Mouse (Mus musculus) intestine, embryonic 14.5 days (tissue): Measurements from ENCODE around the gene Ntng1. TPM values are rescaled to one million over a fixed set of nuclear protein-coding genes. Genes with fewer than 3 reads are reported as not detected.

ENCODE experiments used
- ATAC-seq: fragments of 200-750 bp; cut with Nextera tagmentation; replicated peaks from 2 replicates; pipeline ENCODE4 v1.8.0; 2017; ENCODE audit warnings: low read depth, moderate number of reproducible peaks, moderate TSS enrichment, moderate library complexity; ENCODE audit not compliant: low FRiP score, low TSS enrichment
- DNase-seq: peaks from one replicate; pipeline ENCODE4 v3.0.0-alpha.2; 2018; ENCODE audit warnings: low spot score
- H3K27ac ChIP-seq: fragments of 300-500 bp; sonication (generic); 2 replicates; pipeline ENCODE4 v1.5.1; 2014; ENCODE audit warnings: low read depth, mild to moderate bottlenecking, control low read depth
- H3K27me3 ChIP-seq: fragments of 300-500 bp; sonication (generic); replicated peaks from 2 replicates; pipeline ENCODE4 v1.6.1; 2014; ENCODE audit warnings: low read length, control low read depth; ENCODE audit not compliant: control insufficient read depth, insufficient read depth
- H3K36me3 ChIP-seq: fragments of 300-500 bp; sonication (generic); 2 replicates; pipeline ENCODE4 v1.6.1; 2014; ENCODE audit warnings: low read length, control low read depth; ENCODE audit not compliant: control insufficient read depth, insufficient read depth
- H3K4me1 ChIP-seq: fragments of 300-500 bp; sonication (generic); replicated peaks from 2 replicates; pipeline ENCODE4 v1.6.1; 2014; ENCODE audit warnings: low read length, control low read depth, mixed read lengths; ENCODE audit not compliant: control insufficient read depth, insufficient read depth
- H3K4me2 ChIP-seq: fragments of 300-500 bp; sonication (generic); 2 replicates; pipeline ENCODE4 v1.6.1; 2014; ENCODE audit warnings: low read length
- H3K4me3 ChIP-seq: fragments of 300-500 bp; sonication (generic); 2 replicates; pipeline ENCODE4 v1.5.1; 2014; ENCODE audit warnings: low read depth, low read length, control low read depth, mixed read lengths
- H3K9ac ChIP-seq: fragments of 300-500 bp; sonication (generic); 2 replicates; pipeline ENCODE4 v1.6.1; 2014; ENCODE audit warnings: mild to moderate bottlenecking, low read length
- H3K9me3 ChIP-seq: fragments of 300-500 bp; sonication (generic); 2 replicates; pipeline ENCODE4 v1.6.1; 2016; ENCODE audit warnings: low read length, control low read depth; ENCODE audit not compliant: control insufficient read depth
- WGBS: fragments of 180-500 bp; shearing (Covaris S2); extraction: QIAGEN DNeasy Blood & Tissue Kit; methylation state at CpG from one replicate; pipeline ENCODE4 v1.1.7; 2014; 5-methylcytosine and 5-hydroxymethylcytosine counted together
- polyA plus RNA-seq: library from polyadenylated mRNA; unstranded; fragments of >200 nt; fragmentation: Nextera tagmentation; extraction: Ambion mirVana; gene quantifications from 2 replicates; pipeline ENCODE4 v1.2.1, GENCODE M21; 2014

Ntng1 gene
- polyA plus RNA-seq, 1 experiment from 2014 or later: 3.0 TPM

DNA sequence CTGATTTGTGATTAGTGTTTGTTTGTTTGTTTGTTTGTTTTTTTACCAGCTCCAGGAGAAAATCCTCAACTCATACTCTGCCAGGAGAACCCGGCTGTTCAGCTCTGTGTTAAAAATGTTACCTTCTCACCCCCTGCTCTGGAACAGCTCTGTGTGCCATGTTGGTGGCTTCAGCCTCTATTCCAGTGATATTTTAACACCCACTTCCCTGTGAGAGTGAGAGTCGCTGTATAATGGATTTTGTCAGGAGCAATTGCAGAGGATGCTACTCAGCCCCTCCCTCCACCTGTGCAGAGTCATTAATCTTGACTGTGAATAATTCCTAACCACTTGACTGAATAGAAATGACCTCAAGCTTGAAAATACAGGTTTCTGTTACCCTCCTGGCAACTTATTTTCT lies 339.7 kb downstream of the Ntng1 start:
- Histone ChIP-seq H3K27me3 (no peaks in the 10 kb centered on the region), H3K9me3 (no peaks in the 10 kb centered on the region), H3K4me2 (no peak overlapping the region), H3K4me3 (no peak overlapping the region), H3K9ac (no peak overlapping the region), H3K4me1 (no peaks in the 10 kb centered on the region), H3K27ac (no peak overlapping the region), H3K36me3 (no peaks in the 10 kb centered on the region)
- ATAC-seq (no peak), DNase-seq (no peak)
- WGBS: 65% methylated on average over 2 of the region's 2 CpGs

- DNase-seq (no peak), ATAC-seq (no peak)
- H3K4me2 ChIP-seq: no peak overlapping the region
- no peaks in the 10 kb centered on the region for H3K27me3 ChIP-seq
- H3K27ac ChIP-seq: no peak overlapping the region
- no peaks in the 10 kb centered on the region for H3K36me3 ChIP-seq
- 60% methylated on average over 3 of the region's 3 CpGs for WGBS
- H3K4me1 ChIP-seq: no peaks in the 10 kb centered on the region
- H3K4me3 ChIP-seq: no peak overlapping the region
- no peaks in the 10 kb centered on the region for H3K9me3 ChIP-seq
- no peak overlapping the region for H3K9ac ChIP-seq
Measured at GRCm38 (mm10) chr3:109803616-109804015, 340.2 kb downstream of the Ntng1 start.

DNA sequence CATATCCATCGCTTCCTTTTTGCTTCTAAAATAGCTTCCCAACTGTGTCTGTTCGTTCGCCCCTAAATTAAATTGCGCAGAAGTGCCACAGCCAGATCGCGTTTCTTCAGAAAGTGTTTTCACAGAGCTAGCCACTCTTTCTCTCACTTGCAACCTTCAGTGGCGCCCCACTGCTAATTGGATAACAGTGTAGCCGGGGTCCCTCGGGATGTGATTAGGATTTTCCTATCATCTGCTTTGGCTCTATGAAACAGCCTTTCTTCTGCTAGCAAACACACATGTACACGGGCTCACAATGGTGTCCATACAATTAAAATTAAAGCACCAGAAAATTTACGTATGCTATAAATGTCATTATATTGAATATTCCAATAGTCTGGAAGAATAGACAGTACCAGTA lies 346.5 kb downstream of the Ntng1 start:
- no peaks in the 10 kb centered on the region for H3K4me1 ChIP-seq
- no peak overlapping the region for H3K4me2 ChIP-seq
- H3K9ac ChIP-seq: no peak overlapping the region
- no peak overlapping the region for H3K4me3 ChIP-seq
- H3K27me3 ChIP-seq: no peaks in the 10 kb centered on the region
- ATAC-seq: no peak
- H3K9me3 ChIP-seq: no peaks in the 10 kb centered on the region
- H3K36me3 ChIP-seq: no peaks in the 10 kb centered on the region
- no peak for DNase-seq
- 86% methylated on average over 11 of the region's 11 CpGs for WGBS
- H3K27ac ChIP-seq: no peak overlapping the region

GRCm38 (mm10) chr3:109783231-109783630 lies 360.6 kb downstream of the Ntng1 start:
- Histone ChIP-seq H3K4me2 (no peak overlapping the region), H3K27me3 (no peaks in the 10 kb centered on the region), H3K36me3 (no peaks in the 10 kb centered on the region), H3K4me1 (no peaks in the 10 kb centered on the region), H3K9me3 (no peaks in the 10 kb centered on the region), H3K27ac (no peak overlapping the region), H3K9ac (no peak overlapping the region), H3K4me3 (no peak overlapping the region)
- WGBS: 30% methylated on average over 5 of the region's 5 CpGs
- ATAC-seq: no peak
- DNase-seq: no peak

DNA sequence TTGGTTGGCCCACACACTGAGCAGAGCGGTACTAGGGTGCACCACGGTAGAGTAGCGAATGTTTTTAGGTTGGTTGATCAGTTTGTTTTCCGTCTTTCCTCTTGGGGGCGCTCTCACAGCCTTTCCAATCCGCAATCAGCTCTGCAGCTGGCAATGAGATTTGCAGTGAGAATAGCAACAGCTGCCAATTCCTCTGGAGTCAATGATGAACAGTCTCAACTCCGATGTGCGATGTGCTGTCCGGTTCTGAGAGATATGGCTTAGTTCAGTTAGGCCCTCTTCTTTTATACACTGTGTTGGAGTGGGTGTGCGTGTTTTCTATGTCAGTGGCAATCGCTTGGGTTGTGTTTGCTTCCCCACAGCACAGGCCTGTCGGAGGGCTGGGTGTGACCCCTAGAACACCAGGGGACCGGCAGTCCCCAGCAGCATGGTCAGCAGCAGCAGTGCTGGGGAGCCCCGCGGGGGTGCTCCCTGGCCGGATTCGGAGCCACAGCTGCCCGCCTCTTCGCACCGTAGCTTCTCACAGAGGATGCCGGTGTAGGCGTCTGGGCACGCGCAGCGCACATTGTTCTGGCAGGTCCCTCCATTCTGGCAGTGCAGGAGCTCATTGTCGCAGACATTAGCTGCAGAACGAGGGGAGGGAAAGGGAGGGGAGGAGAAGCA lies 361.4 kb downstream of the Ntng1 start:
- H3K9me3 ChIP-seq: no peaks in the 10 kb centered on the region
- no peaks in the 10 kb centered on the region for H3K4me1 ChIP-seq
- DNase-seq (peak; percentile 76), ATAC-seq (peak; percentile 75)
- peak overlapping the region; percentile 28 for H3K4me3 ChIP-seq
- no peaks in the 10 kb centered on the region for H3K36me3 ChIP-seq
- WGBS: 4% methylated on average over 27 of the region's 27 CpGs
- no peak overlapping the region for H3K9ac ChIP-seq
- peak overlapping the region; percentile 57 for H3K4me2 ChIP-seq
- no peaks in the 10 kb centered on the region for H3K27me3 ChIP-seq
- H3K27ac ChIP-seq: no peak overlapping the region

DNA sequence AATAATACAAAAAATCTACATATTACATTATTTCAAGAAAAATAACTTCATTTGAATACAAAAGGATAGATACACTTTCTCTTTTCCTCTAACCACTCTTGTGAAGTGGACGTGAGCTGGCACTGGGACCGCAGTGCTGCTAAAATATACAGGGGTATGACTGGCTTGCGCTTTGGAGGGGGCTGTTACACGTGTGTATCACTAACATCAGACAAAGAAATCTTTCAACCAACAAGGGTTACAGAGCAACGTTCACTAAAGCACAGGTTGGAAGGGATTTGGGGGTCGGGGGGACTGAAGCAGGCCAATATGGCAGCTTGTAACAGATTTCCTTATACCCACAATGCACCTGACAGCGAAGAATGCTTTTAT lies 361.9 kb downstream of the Ntng1 start:
- Histone ChIP-seq H3K4me3 (no peak overlapping the region), H3K9ac (no peak overlapping the region), H3K27me3 (no peaks in the 10 kb centered on the region), H3K9me3 (no peaks in the 10 kb centered on the region), H3K4me2 (peak overlapping the region; percentile 57), H3K4me1 (no peaks in the 10 kb centered on the region), H3K36me3 (no peaks in the 10 kb centered on the region), H3K27ac (no peak overlapping the region)
- DNase-seq (no peak), ATAC-seq (no peak)
- WGBS: 69% methylated on average over 7 of the region's 7 CpGs

GRCm38 (mm10) chr3:109775200-109775599 lies 368.6 kb downstream of the Ntng1 start:
- no peak overlapping the region for H3K4me3 ChIP-seq
- no peaks in the 10 kb centered on the region for H3K9me3 ChIP-seq
- H3K27me3 ChIP-seq: no peaks in the 10 kb centered on the region
- DNase-seq (no peak), ATAC-seq (no peak)
- no peak overlapping the region for H3K27ac ChIP-seq
- no peak overlapping the region for H3K4me2 ChIP-seq
- 68% methylated on average over 2 of the region's 2 CpGs for WGBS
- no peak overlapping the region for H3K9ac ChIP-seq
- H3K4me1 ChIP-seq: no peaks in the 10 kb centered on the region
- H3K36me3 ChIP-seq: no peaks in the 10 kb centered on the region

DNA sequence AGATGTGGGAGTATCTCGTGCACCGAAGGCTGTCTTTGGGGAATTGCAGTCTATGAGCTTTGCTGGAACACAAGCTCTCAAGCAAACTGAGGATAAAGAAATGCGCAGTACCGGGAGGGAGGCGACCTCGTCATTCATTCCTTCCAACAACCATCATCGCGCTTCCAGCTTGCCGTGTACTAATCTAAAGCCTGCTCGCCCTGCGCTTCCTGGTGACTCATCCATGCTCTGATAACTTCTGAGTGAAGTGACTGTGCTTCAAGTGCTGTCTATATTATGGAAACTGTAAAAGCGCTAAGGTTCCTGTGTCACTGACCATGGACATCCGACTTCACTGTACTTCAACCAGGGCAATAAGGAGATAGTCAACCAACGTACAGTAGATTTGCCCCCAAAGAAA lies 371.7 kb downstream of the Ntng1 start:
- 91% methylated on average over 14 of the region's 14 CpGs for WGBS
- DNase-seq: no peak

DNA sequence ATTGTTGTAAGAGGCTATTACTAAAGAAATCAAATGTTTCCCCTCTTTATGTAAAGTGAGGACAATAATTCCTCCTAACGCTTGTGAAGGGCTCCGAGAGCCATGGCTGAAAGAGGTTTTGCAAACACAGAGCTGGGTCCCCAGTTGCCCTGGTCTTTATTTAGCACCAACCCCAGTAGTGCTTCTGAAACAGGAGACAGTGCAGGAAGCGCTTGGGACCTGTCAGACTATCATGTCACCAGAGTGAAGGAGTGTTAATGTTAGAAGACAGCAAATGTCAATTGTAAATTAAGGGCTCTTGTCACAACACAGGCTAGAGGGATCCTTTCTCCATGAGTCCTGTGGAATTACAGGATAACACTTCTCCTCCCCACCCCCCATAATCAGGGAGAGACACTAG lies 376.9 kb downstream of the Ntng1 start:
- H3K36me3 ChIP-seq: no peaks in the 10 kb centered on the region
- DNase-seq: no peak
- ATAC-seq: no peak
- no peak overlapping the region for H3K27ac ChIP-seq
- no peaks in the 10 kb centered on the region for H3K27me3 ChIP-seq
- H3K9ac ChIP-seq: no peak overlapping the region
- 81% methylated on average over 3 of the region's 3 CpGs for WGBS
- no peaks in the 10 kb centered on the region for H3K4me1 ChIP-seq
- no peak overlapping the region for H3K4me3 ChIP-seq
- H3K4me2 ChIP-seq: no peak overlapping the region
- no peaks in the 10 kb centered on the region for H3K9me3 ChIP-seq

More for the DNA sequence above, 371.7 kb downstream of the Ntng1 start:
- H3K9me3 ChIP-seq: no peaks in the 10 kb centered on the region
- no peak overlapping the region for H3K4me2 ChIP-seq
- no peak for ATAC-seq
- H3K4me1 ChIP-seq: no peaks in the 10 kb centered on the region
- no peak overlapping the region for H3K4me3 ChIP-seq
- H3K36me3 ChIP-seq: no peaks in the 10 kb centered on the region
- no peak overlapping the region for H3K27ac ChIP-seq
- H3K27me3 ChIP-seq: no peaks in the 10 kb centered on the region
- no peak overlapping the region for H3K9ac ChIP-seq
